Mouse (Mus musculus) midbrain, embryonic 10.5 days (tissue): ENCODE data around the gene Ptprm. TPM values are rescaled to one million over a fixed set of nuclear protein-coding genes. Genes with fewer than 3 reads are reported as not detected.
A peak's percentile ranks its signal among the peaks of the same experiment; 100 is the strongest.

Experiments
- DNase-seq: peaks from one replicate; pipeline ENCODE4 v3.0.0-alpha.2; 2017; ENCODE audit warnings: low spot score
- H3K27ac ChIP-seq: fragments of 300-500 bp; sonication (generic); replicated peaks from 2 replicates; pipeline ENCODE4 v1.5.1; 2016; ENCODE audit warnings: mild to moderate bottlenecking
- H3K27me3 ChIP-seq: fragments of 300-500 bp; sonication (generic); 2 replicates; pipeline ENCODE4 v1.6.1; 2016; ENCODE audit warnings: low read depth, mild to moderate bottlenecking; ENCODE audit not compliant: poor library complexity, severe bottlenecking
- H3K36me3 ChIP-seq: fragments of 300-500 bp; sonication (generic); 2 replicates; pipeline ENCODE4 v1.6.1; 2016; ENCODE audit warnings: mild to moderate bottlenecking, moderate library complexity
- H3K4me1 ChIP-seq: fragments of 300-500 bp; sonication (generic); 2 replicates; pipeline ENCODE4 v1.6.1; 2016
- H3K4me3 ChIP-seq: fragments of 300-500 bp; sonication (generic); 2 replicates; pipeline ENCODE4 v1.5.1; 2016; ENCODE audit warnings: mild to moderate bottlenecking, moderate library complexity
- H3K9me3 ChIP-seq: fragments of 300-500 bp; sonication (generic); replicated peaks from 2 replicates; pipeline ENCODE4 v1.6.1; 2016; ENCODE audit warnings: mild to moderate bottlenecking
- WGBS: fragments of 180-500 bp; shearing (Covaris S2); methylation state at CpG from one replicate; pipeline ENCODE4 v1.1.7; 2016; 5-methylcytosine and 5-hydroxymethylcytosine counted together
- polyA plus RNA-seq: library from polyadenylated mRNA; unstranded; fragments of >200 nt; fragmentation: Nextera tagmentation; extraction: Ambion mirVana; gene quantifications from 2 replicates; pipeline ENCODE4 v1.2.1, GENCODE M21; 2016

Gene Ptprm
- polyA plus RNA-seq, 1 experiment from 2014 or later = 6.4 TPM

DNA sequence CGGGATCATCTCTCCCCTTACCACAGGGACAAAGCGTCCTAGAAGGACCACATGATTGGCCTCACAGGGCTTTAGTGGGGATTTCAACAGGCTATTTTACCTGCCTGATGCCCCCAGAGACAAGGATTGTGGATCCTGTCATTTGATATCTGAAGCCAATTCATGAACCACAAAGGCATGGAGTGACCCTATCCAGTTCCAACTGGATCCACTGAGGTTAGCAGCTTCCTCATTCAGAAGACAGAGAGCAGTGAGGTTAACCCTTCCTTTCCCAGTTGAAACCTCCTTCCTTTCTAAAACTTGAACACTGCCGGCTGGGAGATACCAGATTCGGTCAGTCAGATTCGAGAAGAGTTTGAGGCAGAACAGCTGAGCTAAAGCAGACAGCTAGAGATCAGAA, 14.7 kb downstream of the Ptprm start:
- Histone ChIP-seq H3K9me3 (no peaks in the 10 kb centered on the region), H3K27ac (no peak overlapping the region), H3K4me3 (no peak overlapping the region), H3K27me3 (no peaks in the 10 kb centered on the region), H3K4me1 (peaks cover 5% of the 10 kb centered on the region; the same call in 1 of the 2 replicates), H3K36me3 (no peaks in the 10 kb centered on the region)
- no peak for DNase-seq
- 87% methylated on average over 5 of the region's 5 CpGs for WGBS

DNA sequence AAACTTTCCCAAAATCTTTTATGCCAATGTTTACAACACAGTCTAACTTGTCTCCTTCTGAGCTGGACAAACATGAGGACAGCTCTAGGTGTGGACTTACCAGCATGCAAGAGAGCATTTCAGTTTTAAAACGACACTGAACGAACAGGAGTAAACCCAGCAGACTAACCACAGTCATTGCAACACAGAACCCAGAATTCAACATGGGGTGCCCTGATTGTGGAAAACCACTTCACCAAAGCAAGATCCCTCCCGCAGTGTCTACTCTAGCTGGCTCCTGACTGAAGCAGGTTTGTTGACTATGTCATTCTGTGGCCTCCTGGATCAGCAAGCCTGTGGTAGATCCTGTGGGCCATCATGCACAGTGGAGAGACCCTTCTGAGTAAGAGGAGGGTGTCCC, 19.9 kb downstream of the Ptprm start:
- DNase-seq = no peak
- Histone ChIP-seq H3K36me3 (no peaks in the 10 kb centered on the region), H3K27ac (no peak overlapping the region), H3K9me3 (no peaks in the 10 kb centered on the region), H3K4me3 (no peak overlapping the region), H3K4me1 (no peaks in the 10 kb centered on the region), H3K27me3 (no peaks in the 10 kb centered on the region)
- 85% methylated on average over 3 of the region's 3 CpGs for WGBS

DNA sequence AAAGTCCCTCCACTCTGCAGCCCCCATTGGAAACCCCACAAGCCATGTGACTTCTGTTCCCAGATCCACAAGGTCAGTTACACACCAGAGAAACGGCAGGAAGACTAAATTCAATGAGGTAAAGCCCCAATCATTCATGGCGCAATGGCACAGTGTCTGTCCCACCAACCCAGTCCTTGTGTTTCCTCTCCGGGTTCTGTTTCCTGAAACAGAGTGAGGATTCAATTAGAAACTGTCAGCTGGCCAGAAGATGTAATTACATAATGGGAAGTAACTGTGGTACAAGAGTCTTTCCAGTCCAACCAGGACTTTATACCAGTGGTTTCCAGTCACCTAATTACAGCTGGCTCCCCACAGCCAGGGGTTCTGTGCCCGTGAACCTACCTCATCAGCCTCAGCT, 24.8 kb downstream of the Ptprm start:
- Histone ChIP-seq H3K9me3 (no peaks in the 10 kb centered on the region), H3K36me3 (no peaks in the 10 kb centered on the region), H3K27ac (no peak overlapping the region), H3K27me3 (no peaks in the 10 kb centered on the region), H3K4me3 (no peak overlapping the region), H3K4me1 (0 out of 2 replicates have a peak, but pooled peaks cover under 1% of the 10 kb centered on the region)
- 85% methylated on average over 4 of the region's 4 CpGs for WGBS
- DNase-seq = no peak

DNA sequence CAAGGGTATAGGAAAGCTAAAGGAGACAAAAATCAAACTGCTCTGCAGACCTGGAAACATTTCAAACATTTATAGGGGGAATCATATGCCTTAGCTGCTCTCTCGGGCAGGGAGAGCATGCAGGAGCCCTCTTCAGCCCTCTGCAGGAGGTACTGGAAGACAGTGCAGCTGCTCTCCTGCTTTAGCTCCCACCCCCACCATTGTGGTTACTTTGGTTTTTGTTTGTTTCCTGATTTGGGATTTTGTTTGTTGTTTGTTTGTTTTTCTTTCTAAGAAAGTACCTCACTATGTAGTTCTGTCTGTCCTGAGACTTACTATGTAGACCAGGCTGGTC, 29.8 kb downstream of the Ptprm start:
- H3K4me3 ChIP-seq = no peak overlapping the region
- H3K9me3 ChIP-seq = no peaks in the 10 kb centered on the region
- WGBS = 44% methylated on average over 1 of the region's 1 CpGs
- DNase-seq = no peak
- no peaks in the 10 kb centered on the region for H3K36me3 ChIP-seq
- H3K4me1 ChIP-seq = peaks cover 7% of the 10 kb centered on the region; the same call in 1 of the 2 replicates
- H3K27ac ChIP-seq = no peak overlapping the region
- H3K27me3 ChIP-seq = no peaks in the 10 kb centered on the region

- no peaks in the 10 kb centered on the region for H3K27me3 ChIP-seq
- no peak for DNase-seq
- 77% methylated on average over 11 of the region's 11 CpGs for WGBS
- no peak overlapping the region for H3K4me3 ChIP-seq
- no peaks in the 10 kb centered on the region for H3K9me3 ChIP-seq
- peaks cover 7% of the 10 kb centered on the region; the same call in 1 of the 2 replicates for H3K4me1 ChIP-seq
- H3K36me3 ChIP-seq = no peaks in the 10 kb centered on the region
- no peak overlapping the region for H3K27ac ChIP-seq
These were observed 30.3 kb downstream of the Ptprm start for GRCm38 (mm10) chr17:67323777-67324498.

GRCm38 (mm10) chr17:67314491-67315205, 39.6 kb downstream of the Ptprm start:
- H3K4me1 ChIP-seq = peaks cover 12% of the 10 kb centered on the region
- no peaks in the 10 kb centered on the region for H3K36me3 ChIP-seq
- WGBS = 73% methylated on average over 4 of the region's 4 CpGs
- H3K27me3 ChIP-seq = no peaks in the 10 kb centered on the region
- peak overlapping the region; percentile 13; the same call in 1 of the 2 replicates for H3K27ac ChIP-seq
- H3K4me3 ChIP-seq = no peak overlapping the region
- no peak for DNase-seq
- no peaks in the 10 kb centered on the region for H3K9me3 ChIP-seq

DNA sequence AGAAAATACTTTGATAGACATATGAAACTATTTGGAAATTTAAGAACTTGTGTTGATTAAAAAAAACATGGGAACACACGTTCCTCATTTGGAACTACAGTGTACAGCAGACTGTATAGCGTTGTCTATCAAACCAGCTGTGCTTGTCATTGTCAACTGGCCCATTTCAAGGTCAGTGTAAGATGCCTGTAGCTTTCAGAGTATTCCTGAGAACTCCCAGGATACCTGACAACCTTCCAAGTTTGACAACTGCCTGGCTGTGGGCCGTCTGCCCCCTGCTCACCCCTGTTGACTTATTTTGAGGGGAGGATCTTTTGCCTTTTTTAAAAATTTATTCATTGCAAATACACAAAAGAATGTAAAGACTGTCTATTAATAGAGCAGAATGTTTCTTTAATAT, 45.8 kb downstream of the Ptprm start:
- no peak overlapping the region for H3K4me3 ChIP-seq
- 0 out of 2 replicates have a peak, but pooled peaks cover 5% of the 10 kb centered on the region for H3K9me3 ChIP-seq
- H3K36me3 ChIP-seq = no peaks in the 10 kb centered on the region
- H3K4me1 ChIP-seq = peaks cover 13% of the 10 kb centered on the region
- H3K27ac ChIP-seq = no peak overlapping the region
- WGBS = 89% methylated on average over 3 of the region's 3 CpGs
- H3K27me3 ChIP-seq = no peaks in the 10 kb centered on the region; the same call in 1 of the 2 replicates
- no peak for DNase-seq

DNA sequence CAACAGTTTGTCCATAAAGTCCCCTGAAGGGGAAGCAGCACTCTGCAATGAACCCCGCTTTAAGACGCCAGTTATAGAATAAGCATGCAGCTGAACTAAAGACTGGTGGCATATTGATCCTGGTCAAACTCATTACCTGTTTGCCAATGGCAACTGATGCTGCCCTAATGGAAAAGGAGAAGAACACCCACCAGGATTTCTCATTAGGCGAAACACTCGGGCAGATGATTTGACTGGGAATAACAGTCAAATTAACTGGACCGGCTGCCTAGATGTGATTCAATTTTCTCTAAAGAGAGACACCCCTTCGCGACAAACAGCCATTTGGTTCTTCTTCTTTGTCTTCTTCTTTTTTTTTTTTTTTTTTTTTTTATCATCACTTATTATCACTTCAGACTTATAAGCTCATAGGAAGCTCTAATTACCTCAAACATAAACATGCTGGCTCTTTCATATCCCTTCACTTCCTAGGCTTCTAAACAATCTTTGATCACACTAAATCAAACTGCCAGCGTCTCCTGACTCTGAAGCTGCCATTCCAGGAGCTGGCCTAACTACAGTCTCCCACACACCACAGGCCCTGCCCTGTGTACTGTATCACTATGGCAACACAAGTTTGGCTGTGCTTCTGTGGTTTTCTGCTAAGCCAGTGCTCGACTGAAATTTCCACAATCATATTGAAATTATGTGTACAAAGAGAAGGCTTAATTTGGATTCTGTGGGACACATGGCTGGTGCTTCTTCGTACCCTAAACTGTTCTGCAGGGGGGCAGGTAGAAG, 48.0 kb downstream of the Ptprm start:
- Histone ChIP-seq H3K4me3 (no peak overlapping the region), H3K36me3 (no peaks in the 10 kb centered on the region), H3K4me1 (peaks cover 18% of the 10 kb centered on the region), H3K27me3 (no peaks in the 10 kb centered on the region; the same call in 1 of the 2 replicates), H3K27ac (no peak overlapping the region), H3K9me3 (0 out of 2 replicates have a peak, but pooled peaks cover 5% of the 10 kb centered on the region)
- DNase-seq = no peak
- WGBS = 90% methylated on average over 10 of the region's 10 CpGs

DNA sequence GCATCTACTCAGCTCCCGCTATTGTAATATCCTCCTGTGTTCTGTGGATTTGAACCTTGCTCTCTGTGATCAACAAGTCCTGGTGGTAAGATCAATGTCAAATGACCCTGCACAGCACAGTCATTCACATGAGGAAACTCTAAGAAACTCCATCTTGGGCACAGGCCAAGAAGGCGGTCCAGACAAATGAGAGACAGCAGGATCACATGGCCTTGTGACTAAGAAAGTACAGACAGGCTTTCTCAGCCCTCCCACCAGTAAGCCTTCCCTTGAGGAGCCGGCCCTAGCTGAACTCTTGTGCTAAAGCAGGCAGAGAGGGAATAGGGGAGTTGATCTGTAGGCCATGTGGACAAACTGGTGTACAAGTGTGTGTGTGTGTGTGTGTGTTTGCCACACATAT, 49.4 kb downstream of the Ptprm start:
- no peak overlapping the region for H3K27ac ChIP-seq
- peaks cover 17% of the 10 kb centered on the region for H3K4me1 ChIP-seq
- WGBS = 79% methylated on average over 3 of the region's 3 CpGs
- peaks cover 10% of the 10 kb centered on the region; the same call in 1 of the 2 replicates for H3K27me3 ChIP-seq
- H3K9me3 ChIP-seq = 0 out of 2 replicates have a peak, but pooled peaks cover 5% of the 10 kb centered on the region
- H3K36me3 ChIP-seq = no peaks in the 10 kb centered on the region
- DNase-seq = no peak
- H3K4me3 ChIP-seq = no peak overlapping the region

DNA sequence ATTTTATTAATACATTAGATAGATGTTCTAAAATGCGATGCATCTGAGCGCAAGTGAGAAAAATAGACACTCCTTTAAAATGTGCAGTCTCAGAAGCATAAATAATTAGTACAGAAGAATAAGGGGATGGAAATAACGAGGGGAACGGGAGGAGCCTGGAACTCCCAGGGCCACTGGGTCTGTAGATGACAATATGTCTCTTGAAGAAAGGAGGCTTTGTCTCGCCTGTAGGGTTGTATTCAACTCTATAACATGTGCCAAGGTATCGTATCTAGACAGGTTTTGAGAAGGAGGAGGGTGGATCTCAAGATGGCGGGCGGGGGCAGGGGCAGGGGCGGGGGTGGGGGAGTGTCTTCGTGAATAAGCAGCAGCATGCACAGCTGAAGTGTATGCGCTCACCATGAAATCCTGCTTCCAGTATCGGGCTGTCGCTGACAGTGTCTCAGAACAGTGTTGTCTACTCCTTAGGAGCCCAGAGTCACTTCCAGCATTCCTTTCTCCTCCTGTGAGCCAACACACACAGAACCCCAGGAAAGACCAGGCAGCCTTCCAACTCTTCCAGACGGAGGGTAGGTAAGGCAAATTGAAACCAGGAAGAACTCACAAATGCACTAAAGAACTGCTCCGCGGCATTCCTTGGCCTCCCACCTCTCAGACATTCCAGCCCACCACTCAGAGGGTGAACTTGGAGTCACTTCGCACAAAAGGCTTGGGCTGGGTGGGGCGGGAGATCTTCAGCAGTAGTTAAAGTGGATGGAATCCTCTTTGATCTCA, 50.7 kb downstream of the Ptprm start:
- WGBS = 75% methylated on average over 18 of the region's 18 CpGs
- Histone ChIP-seq H3K36me3 (no peaks in the 10 kb centered on the region), H3K27me3 (peaks cover 12% of the 10 kb centered on the region; the same call in 1 of the 2 replicates), H3K4me3 (no peak overlapping the region), H3K27ac (no peak overlapping the region), H3K9me3 (0 out of 2 replicates have a peak, but pooled peaks cover 5% of the 10 kb centered on the region), H3K4me1 (peaks cover 17% of the 10 kb centered on the region)
- DNase-seq = no peak

DNA sequence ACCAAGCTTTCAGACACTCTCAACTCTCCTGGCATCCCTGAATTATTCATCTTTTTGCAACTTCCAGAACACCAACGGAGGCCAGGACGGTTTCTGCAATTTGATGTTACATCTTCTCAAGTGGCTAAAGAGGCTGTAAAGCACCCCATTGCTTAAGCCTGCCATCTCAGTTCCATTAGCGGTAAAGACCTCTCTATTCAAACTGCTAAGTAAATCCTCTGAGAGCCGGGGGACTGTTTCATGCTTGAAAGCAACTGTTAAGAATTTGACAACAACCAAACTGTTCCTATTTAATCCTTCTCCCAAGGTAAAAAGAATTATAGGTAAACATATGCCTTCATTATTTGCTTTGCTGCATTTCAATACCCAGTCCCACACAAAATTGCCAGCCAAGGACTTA, 51.7 kb downstream of the Ptprm start:
- Histone ChIP-seq H3K4me1 (peaks cover 17% of the 10 kb centered on the region), H3K9me3 (0 out of 2 replicates have a peak, but pooled peaks cover 5% of the 10 kb centered on the region), H3K27me3 (peaks cover 12% of the 10 kb centered on the region; the same call in 1 of the 2 replicates), H3K27ac (no peak overlapping the region), H3K4me3 (no peak overlapping the region), H3K36me3 (no peaks in the 10 kb centered on the region)
- WGBS = 21% methylated on average over 4 of the region's 4 CpGs
- no peak for DNase-seq

DNA sequence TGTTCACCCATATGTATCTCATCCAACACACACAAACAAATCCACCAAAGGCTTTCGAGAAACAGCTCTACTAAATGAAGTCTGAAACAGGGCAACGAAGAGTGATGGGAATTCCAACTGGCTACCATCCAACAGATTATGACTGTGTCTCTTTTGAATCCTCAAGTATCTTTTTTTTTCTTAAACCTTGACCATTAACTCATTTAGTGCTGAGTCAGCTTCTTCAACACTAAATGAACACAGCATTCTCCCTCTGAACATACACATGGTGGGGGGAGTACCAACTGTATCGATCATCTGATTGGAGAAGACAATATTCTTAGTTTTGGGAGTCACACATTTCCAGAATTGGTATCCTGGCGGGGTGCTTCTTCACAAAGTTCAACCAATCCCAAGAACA, 52.2 kb downstream of the Ptprm start:
- 0 out of 2 replicates have a peak, but pooled peaks cover 2% of the 10 kb centered on the region for H3K9me3 ChIP-seq
- H3K4me3 ChIP-seq = no peak overlapping the region
- DNase-seq = no peak
- peaks cover 12% of the 10 kb centered on the region; the same call in 1 of the 2 replicates for H3K27me3 ChIP-seq
- no peaks in the 10 kb centered on the region for H3K36me3 ChIP-seq
- H3K27ac ChIP-seq = no peak overlapping the region
- 93% methylated on average over 4 of the region's 4 CpGs for WGBS
- H3K4me1 ChIP-seq = peaks cover 17% of the 10 kb centered on the region
